Mouse (Mus musculus) gastrocnemius, postnatal 14 days (tissue): ENCODE data around the gene Pgpep1. TPM values are rescaled to one million over a fixed set of nuclear protein-coding genes. Genes with fewer than 3 reads are reported as not detected.

Experiments
- DNase-seq: peaks from one replicate; pipeline ENCODE4 v3.0.0; 2021; ENCODE audit warnings: mixed read lengths
- intact Hi-C: fragments of 180-260 bp; cut with DNase I; formaldehyde crosslinking; loops from one replicate; pipeline ENCODE4 v1.15.1; 2025; ENCODE audit warnings: low total_unique reads
- total RNA-seq, 2 experiments: library from RNA; stranded (reverse); gene quantifications; 2 replicates each; pipeline ENCODE4 v1.2.3; 2021

Gene Pgpep1
- total RNA-seq, 2 experiments from 2014 or later: 18.2 to 21.6 TPM

- intact Hi-C loops: no loop called here
- DNase-seq: no peak
Observed at GRCm38 (mm10) chr8:70646369-70646768, 13.8 kb downstream of the Pgpep1 start.

- DNase-seq: no peak
- intact Hi-C loops: no loop called here
Observed at GRCm38 (mm10) chr8:70645501-70646224, 14.5 kb downstream of the Pgpep1 start.

GRCm38 (mm10) chr8:70644065-70644464, 16.1 kb downstream of the Pgpep1 start:
- intact Hi-C loops: no loop called here
- DNase-seq: no peak

- no peak for DNase-seq
- intact Hi-C loops: no loop called here
Observed at GRCm38 (mm10) chr8:70643019-70643418, 17.2 kb downstream of the Pgpep1 start.

- DNase-seq: no peak
- intact Hi-C loops: no loop called here
Observed at GRCm38 (mm10) chr8:70638752-70639151, 21.4 kb downstream of the Pgpep1 start.

GRCm38 (mm10) chr8:70636838-70637237, 23.4 kb downstream of the Pgpep1 start:
- DNase-seq: no peak
- intact Hi-C loops: no loop called here

GRCm38 (mm10) chr8:70635527-70635926, 24.7 kb downstream of the Pgpep1 start:
- DNase-seq: no peak

GRCm38 (mm10) chr8:70634066-70634465, 26.1 kb downstream of the Pgpep1 start:
- intact Hi-C loops: no loop called here
- peak; percentile 59 for DNase-seq

More at GRCm38 (mm10) chr8:70635527-70635926, 24.7 kb downstream of the Pgpep1 start:
- intact Hi-C loops: no loop called here

GRCm38 (mm10) chr8:70632346-70632892, 27.8 kb downstream of the Pgpep1 start, which contains the start of gene Gdf15:
TSS of gene Gdf15 (minus strand) at chr8:70632456.
- intact Hi-C loops: no loop called here

GRCm38 (mm10) chr8:70631436-70631835, 28.8 kb downstream of the Pgpep1 start:
- intact Hi-C loops: no loop called here
- DNase-seq: peak; percentile 45

More at GRCm38 (mm10) chr8:70632346-70632892, 27.8 kb downstream of the Pgpep1 start, which contains the start of gene Gdf15:
- no peak for DNase-seq

GRCm38 (mm10) chr8:70630532-70631381, 29.4 kb downstream of the Pgpep1 start:
- DNase-seq: peak; percentile 73
- intact Hi-C loops: no loop called here

- intact Hi-C loops: loop anchor here (10.0 kb wide), 1 partner anchor 75 kb away; the partner anchor contains the start of gene Iqcn
- DNase-seq: peak; percentile 85
Observed at GRCm38 (mm10) chr8:70629574-70630531, 30.3 kb downstream of the Pgpep1 start.

- intact Hi-C loops: loop anchor here (10.0 kb wide), 1 partner anchor 76 kb away; the partner anchor contains the start of gene Iqcn
Observed at GRCm38 (mm10) chr8:70628986-70629490, 31.1 kb downstream of the Pgpep1 start.

GRCm38 (mm10) chr8:70627041-70627440, 33.1 kb downstream of the Pgpep1 start:
- no peak for DNase-seq
- intact Hi-C loops: loop anchor here (10.0 kb wide), 1 partner anchor 78 kb away; the partner anchor contains the start of gene Iqcn

More at GRCm38 (mm10) chr8:70628986-70629490, 31.1 kb downstream of the Pgpep1 start:
- no peak for DNase-seq

- DNase-seq: peak; percentile 69
- intact Hi-C loops: loop anchor here (10.0 kb wide), 1 partner anchor 80 kb away; the partner anchor contains the start of gene Iqcn
Observed at GRCm38 (mm10) chr8:70625104-70625503, 35.1 kb downstream of the Pgpep1 start.

GRCm38 (mm10) chr8:70622220-70622619, 38.0 kb downstream of the Pgpep1 start:
- DNase-seq: no peak
- intact Hi-C loops: loop anchor here (10.0 kb wide), 1 partner anchor 83 kb away; the partner anchor contains the start of gene Iqcn

GRCm38 (mm10) chr8:70618888-70619334, 41.3 kb downstream of the Pgpep1 start:
- peak; percentile 45 for DNase-seq
- intact Hi-C loops: loop anchor here (5.0 kb wide), 1 partner anchor 43 kb away; the partner anchor contains the start of gene Pgpep1

GRCm38 (mm10) chr8:70617985-70618384, 42.2 kb downstream of the Pgpep1 start:
- intact Hi-C loops: loop anchor here (5.0 kb wide), 1 partner anchor 44 kb away; the partner anchor contains the start of gene Pgpep1
- DNase-seq: no peak
